Mouse (Mus musculus) hindbrain, embryonic 11.5 days (tissue): ENCODE measurements at regions not wholly inside any gene's neighbourhood (a gene's known extent, or its start where the extent isn't known, plus 50 kb on each side); places are given as distances from the start of the nearest gene placed in this dataset.

ENCODE experiments used
- ATAC-seq: fragments of 200-750 bp; cut with Nextera tagmentation; 2 replicates; pipeline ENCODE4 v1.8.0; 2017; ENCODE audit warnings: mild to moderate bottlenecking, moderate TSS enrichment, moderate library complexity; ENCODE audit not compliant: low FRiP score
- DNase-seq: peaks from one replicate; pipeline ENCODE4 v3.0.0-alpha.2; 2015; ENCODE audit warnings: low spot score
- H3K27ac ChIP-seq: fragments of 300-500 bp; sonication (generic); 2 replicates; pipeline ENCODE4 v1.5.1; 2014; ENCODE audit warnings: mild to moderate bottlenecking, low read depth, low read length
- H3K27me3 ChIP-seq: fragments of 300-500 bp; sonication (generic); 2 replicates; pipeline ENCODE4 v1.6.1; 2014; ENCODE audit warnings: mild to moderate bottlenecking, low read length, moderate library complexity, mixed read lengths; ENCODE audit not compliant: control insufficient read depth, insufficient read depth
- H3K36me3 ChIP-seq: fragments of 300-500 bp; sonication (generic); 2 replicates; pipeline ENCODE4 v1.6.1; 2014; ENCODE audit warnings: mild to moderate bottlenecking, low read length, moderate library complexity, mixed read lengths; ENCODE audit not compliant: control insufficient read depth, insufficient read depth
- H3K4me1 ChIP-seq: fragments of 300-500 bp; sonication (generic); replicated peaks from 2 replicates; pipeline ENCODE4 v1.6.1; 2014; ENCODE audit warnings: low read length, mixed read lengths; ENCODE audit not compliant: control insufficient read depth, insufficient read depth
- H3K4me2 ChIP-seq: fragments of 300-500 bp; sonication (generic); replicated peaks from 2 replicates; pipeline ENCODE4 v1.6.1; 2014; ENCODE audit warnings: mild to moderate bottlenecking, low read depth, low read length
- H3K4me3 ChIP-seq: fragments of 300-500 bp; sonication (generic); 2 replicates; pipeline ENCODE4 v1.5.1; 2014; ENCODE audit warnings: low read depth, low read length
- H3K9ac ChIP-seq: fragments of 300-500 bp; sonication (generic); 2 replicates; pipeline ENCODE4 v1.6.1; 2014; ENCODE audit warnings: low read depth, low read length
- H3K9me3 ChIP-seq: fragments of 300-500 bp; sonication (generic); 2 replicates; pipeline ENCODE4 v1.6.1; 2016; ENCODE audit warnings: low read length; ENCODE audit not compliant: control insufficient read depth
- WGBS: fragments of 180-500 bp; shearing (Covaris S2); extraction: QIAGEN DNeasy Blood & Tissue Kit; methylation state at CpG from one replicate; pipeline ENCODE4 v1.1.7; 2014; 5-methylcytosine and 5-hydroxymethylcytosine counted together

DNA sequence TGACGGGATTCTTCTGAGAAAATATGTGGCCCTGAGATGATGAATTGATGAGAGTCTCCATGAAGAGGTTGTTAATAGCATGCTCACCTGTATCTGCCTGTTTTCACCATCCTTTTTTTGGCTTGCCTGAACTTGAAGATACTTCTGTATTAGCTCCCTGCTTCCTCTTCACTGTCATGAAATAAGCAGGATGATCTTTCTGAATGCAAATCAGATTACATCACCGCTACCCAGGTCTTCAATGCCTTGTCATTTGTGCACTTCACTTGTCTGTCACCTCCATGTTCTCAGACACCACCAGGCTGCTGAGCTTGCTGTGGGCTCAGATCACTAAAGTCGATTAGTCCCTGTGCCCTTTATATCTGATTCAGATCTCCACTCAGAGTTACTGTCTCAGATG, 146.2 kb upstream of the Nrp1 start:
- ATAC-seq (no peak), DNase-seq (no peak)
- no peak overlapping the region for H3K4me3 ChIP-seq
- H3K4me1 ChIP-seq, result no peaks in the 10 kb centered on the region
- H3K27me3 ChIP-seq, result no peaks in the 10 kb centered on the region
- no peak overlapping the region for H3K27ac ChIP-seq
- 82% methylated on average over 3 of the region's 3 CpGs for WGBS
- no peaks in the 10 kb centered on the region for H3K36me3 ChIP-seq
- H3K9ac ChIP-seq, result no peak overlapping the region
- no peak overlapping the region for H3K4me2 ChIP-seq
- no peaks in the 10 kb centered on the region for H3K9me3 ChIP-seq

DNA sequence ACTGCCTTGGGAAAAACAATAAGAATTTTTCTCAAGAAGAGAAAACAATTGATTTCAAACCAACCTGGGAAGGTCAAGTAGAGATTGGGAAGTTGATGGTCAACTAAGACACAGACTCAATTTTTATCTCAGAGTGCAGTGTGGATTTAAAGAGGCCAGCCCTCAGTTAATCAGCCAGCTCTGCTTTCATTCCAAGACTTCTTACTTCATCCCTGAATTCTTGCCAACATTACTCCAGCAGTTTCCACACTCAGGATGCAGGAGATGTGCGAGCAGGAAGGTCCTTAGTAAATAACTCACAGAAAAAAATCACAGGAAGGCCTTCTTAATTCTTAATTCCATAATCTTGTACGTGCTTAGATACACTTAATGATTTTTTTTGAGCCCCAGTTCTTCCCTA, 144.1 kb upstream of the Nrp1 start:
- no peaks in the 10 kb centered on the region for H3K4me1 ChIP-seq
- DNase-seq (no peak), ATAC-seq (no peak)
- H3K9ac ChIP-seq, result no peak overlapping the region
- no peak overlapping the region for H3K4me3 ChIP-seq
- no peak overlapping the region for H3K4me2 ChIP-seq
- WGBS, result 86% methylated on average over 2 of the region's 2 CpGs
- no peaks in the 10 kb centered on the region for H3K36me3 ChIP-seq
- H3K9me3 ChIP-seq, result no peaks in the 10 kb centered on the region
- no peak overlapping the region for H3K27ac ChIP-seq
- H3K27me3 ChIP-seq, result no peaks in the 10 kb centered on the region

DNA sequence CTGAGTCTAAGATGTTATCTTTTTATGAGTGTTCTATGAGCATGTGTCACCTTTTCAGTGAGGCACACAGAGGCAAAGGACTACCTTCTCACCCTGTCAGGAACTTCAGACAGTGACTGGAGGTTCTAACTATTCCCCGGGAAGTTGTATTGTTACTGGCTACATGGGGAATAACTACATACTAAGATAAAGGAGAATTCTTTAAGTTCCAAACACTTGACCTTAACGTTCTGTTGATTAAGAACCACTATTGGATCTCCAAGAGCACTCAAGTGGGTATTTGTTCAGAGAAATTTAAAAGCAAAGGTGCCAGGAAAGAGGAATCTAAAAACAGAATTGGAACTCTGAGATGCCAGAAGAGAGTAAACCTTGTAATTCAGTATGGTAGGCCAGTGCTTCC, 139.5 kb upstream of the Nrp1 start:
- H3K4me3 ChIP-seq, result no peak overlapping the region
- no peaks in the 10 kb centered on the region for H3K9me3 ChIP-seq
- WGBS, result 87% methylated on average over 2 of the region's 2 CpGs
- no peak overlapping the region for H3K27ac ChIP-seq
- no peaks in the 10 kb centered on the region for H3K27me3 ChIP-seq
- no peak for DNase-seq
- H3K4me1 ChIP-seq, result no peaks in the 10 kb centered on the region
- no peak overlapping the region for H3K9ac ChIP-seq
- ATAC-seq, result no peak
- no peaks in the 10 kb centered on the region for H3K36me3 ChIP-seq
- no peak overlapping the region for H3K4me2 ChIP-seq

GRCm38 (mm10) chr8:128219539-128219938, 138.9 kb upstream of the Nrp1 start:
- H3K27ac ChIP-seq, result no peak overlapping the region
- no peak overlapping the region for H3K4me2 ChIP-seq
- DNase-seq (no peak), ATAC-seq (no peak)
- H3K4me1 ChIP-seq, result no peaks in the 10 kb centered on the region
- H3K9me3 ChIP-seq, result no peaks in the 10 kb centered on the region
- no peaks in the 10 kb centered on the region for H3K27me3 ChIP-seq
- no peak overlapping the region for H3K4me3 ChIP-seq
- H3K36me3 ChIP-seq, result no peaks in the 10 kb centered on the region
- no peak overlapping the region for H3K9ac ChIP-seq

DNA sequence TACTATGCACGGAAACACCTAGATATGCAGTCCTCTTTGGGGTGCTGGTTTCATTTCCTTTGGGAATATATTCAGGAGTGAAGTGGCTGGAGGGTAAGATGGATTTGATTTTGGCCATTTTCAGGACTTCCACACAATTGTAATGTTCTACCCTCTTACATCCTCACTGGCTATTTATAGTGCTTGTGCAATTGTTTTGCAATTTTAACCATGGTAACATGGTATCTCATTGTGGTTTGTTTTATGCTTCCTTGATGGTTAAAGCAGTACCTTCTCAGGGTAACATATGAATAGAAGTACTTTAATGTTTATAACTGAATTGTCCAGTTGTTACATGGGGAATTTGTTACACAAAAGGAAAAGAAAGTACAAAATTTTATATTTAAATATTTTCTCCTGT, 135.3 kb upstream of the Nrp1 start:
- ATAC-seq (no peak), DNase-seq (no peak)
- Histone ChIP-seq H3K27me3 (no peaks in the 10 kb centered on the region), H3K27ac (no peak overlapping the region), H3K4me1 (no peaks in the 10 kb centered on the region), H3K4me2 (no peak overlapping the region), H3K9me3 (no peaks in the 10 kb centered on the region), H3K4me3 (no peak overlapping the region), H3K9ac (no peak overlapping the region), H3K36me3 (no peaks in the 10 kb centered on the region)
- WGBS, result 84% methylated on average over 1 of the region's 1 CpGs

- no peak overlapping the region for H3K27ac ChIP-seq
- H3K4me1 ChIP-seq, result no peaks in the 10 kb centered on the region
- H3K36me3 ChIP-seq, result no peaks in the 10 kb centered on the region
- no peaks in the 10 kb centered on the region for H3K9me3 ChIP-seq
- no peak overlapping the region for H3K4me2 ChIP-seq
- no peaks in the 10 kb centered on the region for H3K27me3 ChIP-seq
- H3K9ac ChIP-seq, result no peak overlapping the region
- H3K4me3 ChIP-seq, result no peak overlapping the region
- ATAC-seq (no peak), DNase-seq (no peak)
Observed at GRCm38 (mm10) chr8:128223522-128223921, 134.9 kb upstream of the Nrp1 start.

GRCm38 (mm10) chr8:128225123-128225522, 133.3 kb upstream of the Nrp1 start:
- H3K4me1 ChIP-seq, result no peaks in the 10 kb centered on the region
- no peaks in the 10 kb centered on the region for H3K36me3 ChIP-seq
- no peak overlapping the region for H3K4me2 ChIP-seq
- no peak overlapping the region for H3K4me3 ChIP-seq
- ATAC-seq (no peak), DNase-seq (no peak)
- 98% methylated on average over 2 of the region's 2 CpGs for WGBS
- no peaks in the 10 kb centered on the region for H3K27me3 ChIP-seq
- no peak overlapping the region for H3K27ac ChIP-seq
- H3K9ac ChIP-seq, result no peak overlapping the region
- H3K9me3 ChIP-seq, result no peaks in the 10 kb centered on the region

DNA sequence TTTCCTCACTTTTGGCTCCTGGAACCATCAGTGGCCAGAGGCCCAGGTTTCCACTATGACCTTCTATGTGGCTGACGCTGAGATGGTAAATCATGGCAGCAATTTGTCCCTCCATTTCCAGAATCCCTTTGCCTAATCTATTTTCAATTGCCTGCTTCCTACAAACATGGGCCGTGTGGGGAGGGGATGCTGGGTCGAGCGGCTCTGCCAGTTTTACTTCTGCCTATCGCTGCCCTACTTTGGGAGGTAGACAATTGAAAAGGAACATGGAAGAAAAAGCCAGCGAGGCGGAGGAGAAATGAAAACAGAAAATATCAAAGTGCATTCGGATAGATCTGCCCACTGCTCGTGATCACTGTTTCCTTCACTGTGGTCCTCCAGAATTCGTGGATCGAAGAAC, 123.3 kb upstream of the Nrp1 start:
- no peaks in the 10 kb centered on the region for H3K4me1 ChIP-seq
- no peak overlapping the region for H3K4me3 ChIP-seq
- ATAC-seq (no peak), DNase-seq (no peak)
- no peaks in the 10 kb centered on the region for H3K36me3 ChIP-seq
- H3K27ac ChIP-seq, result no peak overlapping the region
- no peaks in the 10 kb centered on the region for H3K9me3 ChIP-seq
- WGBS, result 88% methylated on average over 11 of the region's 11 CpGs
- H3K4me2 ChIP-seq, result no peak overlapping the region
- H3K9ac ChIP-seq, result no peak overlapping the region
- no peaks in the 10 kb centered on the region for H3K27me3 ChIP-seq

- 86% methylated on average over 5 of the region's 5 CpGs for WGBS
- ATAC-seq, result no peak
Observed at GRCm38 (mm10) chr8:128235527-128235926, 122.9 kb upstream of the Nrp1 start.

More at GRCm38 (mm10) chr8:128235527-128235926, 122.9 kb upstream of the Nrp1 start:
- H3K4me3 ChIP-seq, result no peak overlapping the region
- H3K27me3 ChIP-seq, result no peaks in the 10 kb centered on the region
- no peak for DNase-seq
- H3K4me1 ChIP-seq, result no peaks in the 10 kb centered on the region
- no peaks in the 10 kb centered on the region for H3K9me3 ChIP-seq
- H3K9ac ChIP-seq, result no peak overlapping the region
- no peak overlapping the region for H3K4me2 ChIP-seq
- H3K27ac ChIP-seq, result no peak overlapping the region
- H3K36me3 ChIP-seq, result no peaks in the 10 kb centered on the region
